Mouse (Mus musculus) cerebellum, adult 11 months (tissue): ENCODE results near the gene Hspb1.

ENCODE experiments used
- DNase-seq: peaks from one replicate; pipeline ENCODE4 v3.0.0; 2022

Hspb1 gene

GRCm38 (mm10) chr5:135888405-135889215 lies 891 bp downstream of the Hspb1 start:
- no peak for DNase-seq

GRCm38 (mm10) chr5:135890323-135890722 lies 2.6 kb downstream of the Hspb1 start:
- no peak for DNase-seq

GRCm38 (mm10) chr5:135890920-135891319 lies 3.2 kb downstream of the Hspb1 start:
- DNase-seq = no peak

GRCm38 (mm10) chr5:135892589-135893351 lies 5.1 kb downstream of the Hspb1 start:
- DNase-seq = no peak

- no peak for DNase-seq
These were observed 7.2 kb downstream of the Hspb1 start for GRCm38 (mm10) chr5:135894958-135895357.

GRCm38 (mm10) chr5:135898028-135898427 lies 10.3 kb downstream of the Hspb1 start:
- DNase-seq = no peak

- DNase-seq = no peak
These were observed 11.3 kb downstream of the Hspb1 start for GRCm38 (mm10) chr5:135898995-135899394.

- DNase-seq = no peak
These were observed 12.1 kb downstream of the Hspb1 start for GRCm38 (mm10) chr5:135899833-135900232.

GRCm38 (mm10) chr5:135900701-135901100 lies 13.0 kb downstream of the Hspb1 start:
- DNase-seq = no peak

- no peak for DNase-seq
These were observed 13.8 kb downstream of the Hspb1 start for GRCm38 (mm10) chr5:135901354-135902095.

GRCm38 (mm10) chr5:135903058-135903457 lies 15.3 kb downstream of the Hspb1 start:
- no peak for DNase-seq

- DNase-seq = peak; percentile 97
These were observed 15.9 kb downstream of the Hspb1 start for GRCm38 (mm10) chr5:135903551-135904151.

GRCm38 (mm10) chr5:135904259-135904658 lies 16.5 kb downstream of the Hspb1 start:
- DNase-seq = no peak

GRCm38 (mm10) chr5:135905320-135906225 lies 17.9 kb downstream of the Hspb1 start:
- DNase-seq = no peak

- DNase-seq = no peak
These were observed 19.1 kb downstream of the Hspb1 start for GRCm38 (mm10) chr5:135906846-135907245.

- DNase-seq = no peak
These were observed 19.5 kb downstream of the Hspb1 start for GRCm38 (mm10) chr5:135907256-135907655.

GRCm38 (mm10) chr5:135908185-135908584 lies 20.5 kb downstream of the Hspb1 start:
- DNase-seq = no peak

- no peak for DNase-seq
These were observed 21.3 kb downstream of the Hspb1 start for GRCm38 (mm10) chr5:135908989-135909388.

GRCm38 (mm10) chr5:135909646-135910045 lies 21.9 kb downstream of the Hspb1 start:
- no peak for DNase-seq

GRCm38 (mm10) chr5:135910813-135911212 lies 23.1 kb downstream of the Hspb1 start:
- DNase-seq = no peak

- DNase-seq = no peak
These were observed 24.0 kb downstream of the Hspb1 start for GRCm38 (mm10) chr5:135911633-135912220.
